Mouse (Mus musculus) embryo, embryonic 10.5 days (tissue): ENCODE measurements around the gene Camta1.

Source experiments
- DNase-seq: peaks from one replicate; pipeline ENCODE4 v3.0.0-alpha.2; 2015; ENCODE audit warnings: low spot score

Gene Camta1

GRCm38 (mm10) chr4:151516998-151517799 lies 344.5 kb downstream of the Camta1 start:
- no peak for DNase-seq

DNA sequence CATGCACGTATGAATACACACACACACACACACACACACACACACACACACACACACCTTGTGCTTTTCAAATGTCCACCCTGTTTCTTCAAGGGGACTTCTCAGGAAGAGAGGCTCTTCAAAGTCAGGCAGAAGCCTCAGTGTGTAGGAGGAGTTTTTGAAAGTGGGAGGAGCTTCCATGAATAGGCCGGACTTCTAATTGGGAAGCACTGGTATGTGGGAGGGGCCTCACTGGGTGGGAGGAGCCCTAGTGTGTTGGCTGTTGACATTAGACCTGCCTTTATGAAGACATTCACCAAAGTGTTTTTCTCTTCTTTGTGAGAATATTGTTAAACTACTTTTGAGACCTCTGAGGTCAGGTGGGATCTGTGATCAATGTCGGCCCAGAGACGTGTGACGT lies 346.4 kb downstream of the Camta1 start:
- no peak for DNase-seq

DNA sequence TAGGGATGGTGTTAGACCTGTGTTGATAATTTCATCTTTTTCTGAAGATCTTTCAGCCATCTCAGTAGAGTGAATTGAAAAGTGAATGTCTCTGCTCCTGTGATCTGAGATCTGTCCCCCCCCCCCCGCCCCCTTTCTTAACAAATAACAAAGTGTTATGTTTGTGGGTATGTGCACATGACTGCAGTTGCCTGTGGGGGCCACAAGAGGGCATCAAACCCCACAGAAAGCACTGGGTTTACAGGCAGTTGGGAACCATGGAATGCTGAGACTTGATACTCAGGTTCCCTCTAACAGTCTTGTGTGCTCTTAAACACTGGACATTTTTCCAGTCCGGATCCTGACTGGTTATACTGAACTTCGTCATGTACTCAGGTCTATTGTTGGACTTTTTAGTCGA lies 350.6 kb downstream of the Camta1 start:
- DNase-seq: no peak

DNA sequence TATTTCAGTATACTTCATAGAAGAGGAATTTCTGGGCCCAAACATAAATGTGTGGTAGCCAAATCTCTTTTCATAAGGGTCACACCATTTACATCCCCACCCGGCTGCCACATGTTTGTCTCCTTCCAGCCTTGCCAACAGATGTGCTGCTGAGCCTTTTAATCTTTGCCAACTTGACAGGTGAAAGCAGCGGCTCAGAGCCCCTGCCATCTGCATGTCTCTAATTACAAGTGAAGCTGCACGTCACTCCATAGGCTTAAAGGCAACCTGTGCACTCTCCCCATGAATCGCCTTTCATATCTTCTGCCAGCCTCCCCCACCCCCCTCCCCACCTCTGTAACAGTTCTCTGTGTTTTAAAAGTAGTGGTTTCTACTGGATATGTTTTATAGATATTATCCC lies 351.3 kb downstream of the Camta1 start:
- peak; percentile 26 for DNase-seq

- DNase-seq: no peak
Observed at GRCm38 (mm10) chr4:151506701-151507100, 355.0 kb downstream of the Camta1 start.

DNA sequence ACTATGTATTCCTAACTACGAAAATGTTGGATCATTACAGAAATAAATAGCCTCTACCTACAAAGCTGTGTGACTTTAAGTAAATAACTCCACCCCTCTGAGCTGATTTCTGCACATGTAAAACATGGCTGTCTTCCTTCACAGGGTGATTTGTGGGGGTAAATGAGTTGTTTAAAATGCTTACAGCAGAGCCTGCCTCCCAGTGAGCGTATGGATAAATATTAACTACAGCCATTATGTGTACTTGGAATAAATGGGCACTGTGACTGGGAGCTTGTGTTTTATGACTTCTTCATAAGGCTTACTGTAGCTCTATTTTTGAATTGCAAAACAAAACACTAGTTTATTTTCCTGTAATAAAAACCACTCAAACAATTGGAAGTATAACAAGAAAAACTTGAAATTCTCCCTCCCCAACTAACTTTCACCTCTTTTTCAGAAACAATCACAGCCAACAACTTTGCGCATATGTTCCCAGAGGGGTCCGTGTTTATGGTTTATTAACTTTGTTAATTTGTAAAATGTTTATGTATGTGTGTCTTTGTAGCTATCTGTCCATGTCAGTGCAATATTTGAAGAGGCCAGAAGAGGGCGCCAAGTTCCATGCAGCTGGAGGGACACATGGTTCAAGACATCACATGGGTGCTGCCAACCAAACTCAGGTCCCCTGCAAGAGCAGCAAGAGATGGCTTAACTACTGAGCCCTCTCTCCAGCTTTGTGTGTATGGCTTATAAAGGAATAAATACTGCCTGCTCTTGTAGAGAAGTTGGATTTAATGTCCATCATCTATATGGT lies 363.0 kb downstream of the Camta1 start:
- DNase-seq: no peak

- no peak for DNase-seq
Observed at GRCm38 (mm10) chr4:151496581-151496980, 365.1 kb downstream of the Camta1 start.

DNA sequence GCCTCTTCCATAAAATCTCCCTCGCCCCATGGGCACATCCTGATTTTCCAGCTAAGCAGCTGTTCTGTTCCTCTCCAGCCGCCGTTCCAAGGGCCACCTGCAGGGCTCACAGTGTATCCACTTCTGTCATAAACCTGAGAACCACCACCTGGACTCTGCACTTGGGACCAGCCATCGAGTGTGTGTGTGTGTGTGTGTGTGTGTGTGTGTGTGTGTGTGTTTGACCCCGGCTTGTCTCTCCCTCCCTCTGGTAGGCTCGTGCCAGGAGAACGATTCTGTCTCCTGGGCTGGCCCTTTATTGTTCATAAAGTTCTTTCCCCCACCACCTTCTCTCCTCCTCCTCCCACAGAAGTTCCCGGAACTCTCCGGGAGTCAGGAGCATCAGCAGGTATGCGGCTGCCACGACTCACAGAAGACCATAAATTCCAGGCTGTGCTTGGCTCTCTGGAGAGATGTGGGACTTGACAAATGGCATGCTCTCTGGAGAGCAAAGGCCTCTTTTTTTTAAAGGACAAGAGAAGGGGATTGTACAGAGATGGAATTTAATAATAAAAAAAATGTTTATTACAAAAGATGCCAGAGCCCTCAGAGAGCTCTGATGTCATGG lies 366.3 kb downstream of the Camta1 start:
- no peak for DNase-seq

- DNase-seq: no peak
Observed at GRCm38 (mm10) chr4:151492786-151493185, 368.9 kb downstream of the Camta1 start.

DNA sequence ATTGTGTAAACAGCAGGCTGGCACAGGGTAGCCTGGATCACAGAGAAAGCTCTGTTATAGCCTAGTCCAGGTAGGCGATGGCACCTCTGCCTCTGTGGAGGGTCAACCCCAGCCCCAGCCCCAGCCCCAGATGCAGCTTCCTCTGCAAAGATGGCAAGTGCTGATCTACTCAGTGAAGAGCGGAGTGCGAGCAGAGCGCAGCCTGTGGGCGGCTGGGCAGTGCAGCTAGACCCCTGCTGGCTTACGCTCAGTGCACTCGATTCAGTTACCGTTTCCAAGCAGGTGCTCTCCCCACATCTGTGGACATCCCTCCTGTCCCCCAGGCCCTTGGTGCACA lies 377.7 kb downstream of the Camta1 start:
- DNase-seq: no peak

GRCm38 (mm10) chr4:151483299-151483976 lies 378.2 kb downstream of the Camta1 start:
- peak; percentile 81 for DNase-seq

DNA sequence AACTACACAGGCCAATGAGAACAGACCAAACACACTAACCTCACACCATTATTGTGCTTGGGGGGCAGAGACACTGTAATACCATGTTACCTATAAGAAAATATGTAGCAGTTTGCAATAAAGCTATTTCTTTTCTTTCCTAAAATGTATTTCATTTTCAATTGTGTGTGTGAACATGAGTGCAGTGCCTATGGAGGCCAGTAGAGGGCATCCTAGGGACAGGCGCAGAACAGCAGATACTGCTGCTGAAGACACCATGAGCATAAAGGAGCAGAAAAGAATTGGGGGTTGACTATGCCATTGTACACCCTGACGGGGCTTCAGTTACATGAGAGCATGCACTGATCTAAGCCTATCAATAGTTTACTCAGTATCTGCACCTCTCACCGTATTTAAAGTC lies 380.7 kb downstream of the Camta1 start:
- DNase-seq: no peak

- no peak for DNase-seq
Observed at GRCm38 (mm10) chr4:151477950-151478349, 383.7 kb downstream of the Camta1 start.

DNA sequence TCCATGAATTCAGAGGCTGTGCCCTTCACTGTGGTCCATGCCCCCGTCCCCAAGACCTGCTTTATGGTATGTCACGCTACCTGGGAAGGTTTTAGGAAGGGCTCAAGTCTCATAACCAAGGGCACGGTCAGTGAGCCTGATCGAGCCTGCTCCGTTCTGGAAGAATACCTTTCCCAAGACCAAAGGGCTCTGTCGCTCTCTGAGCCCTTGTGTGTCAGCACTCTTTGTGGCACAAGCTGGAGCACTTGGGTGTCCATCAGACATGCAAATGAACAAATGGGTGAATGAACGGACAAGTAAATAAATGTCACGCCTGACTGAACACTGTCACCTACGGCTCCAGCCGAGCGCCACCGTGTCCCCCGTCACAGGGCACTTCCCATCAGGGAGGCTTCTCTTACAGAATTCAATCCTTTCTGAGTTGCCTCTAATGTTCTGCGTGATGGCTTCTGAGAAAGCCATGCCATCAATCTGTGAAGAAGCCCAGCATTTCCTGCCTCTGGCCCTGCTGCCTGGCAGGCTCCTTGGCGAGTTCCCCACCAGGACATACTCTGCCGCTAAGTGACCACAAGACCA lies 386.7 kb downstream of the Camta1 start:
- no peak for DNase-seq

- no peak for DNase-seq
Observed at GRCm38 (mm10) chr4:151471886-151472285, 389.8 kb downstream of the Camta1 start.

GRCm38 (mm10) chr4:151468381-151468780 lies 393.3 kb downstream of the Camta1 start:
- DNase-seq: no peak

DNA sequence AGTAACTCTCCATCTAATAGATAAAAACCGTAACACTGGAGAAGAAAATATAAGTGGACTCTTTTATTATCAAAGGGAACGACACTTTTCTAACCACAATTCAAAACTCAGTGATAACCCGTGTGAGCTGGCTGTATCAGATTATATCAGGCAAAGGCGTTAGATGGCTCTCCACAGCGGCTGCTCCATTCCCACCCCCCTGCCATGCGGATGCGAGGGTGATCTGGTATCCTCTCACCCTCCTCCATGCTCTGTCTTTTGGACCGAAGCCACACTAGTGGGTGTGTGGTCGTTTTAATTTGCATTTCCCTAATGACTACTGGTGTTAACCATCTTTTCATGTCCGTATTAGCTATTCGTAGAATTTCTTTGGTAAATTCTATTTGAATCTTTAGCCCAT lies 403.0 kb downstream of the Camta1 start:
- DNase-seq: no peak

DNA sequence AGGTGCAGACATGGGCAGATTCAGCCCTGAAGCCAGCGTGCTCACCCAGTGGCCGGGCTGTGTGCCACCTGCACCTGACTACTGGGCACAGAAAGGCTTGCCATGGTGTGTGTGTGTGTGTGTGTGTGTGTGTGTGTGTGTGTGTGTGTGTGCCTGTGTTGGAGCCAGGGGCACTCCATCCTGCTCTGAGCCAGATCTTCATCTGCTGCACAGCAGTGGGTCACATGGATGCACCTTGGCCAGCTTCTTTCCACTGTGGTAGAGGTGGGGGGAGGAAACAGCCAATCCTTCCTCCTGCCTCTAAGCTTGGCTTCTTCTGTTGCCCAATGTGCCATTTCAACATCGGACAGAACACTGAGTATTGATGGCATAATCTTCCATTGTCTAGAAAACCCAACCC lies 407.1 kb downstream of the Camta1 start:
- no peak for DNase-seq

- no peak for DNase-seq
Observed at GRCm38 (mm10) chr4:151454065-151454464, 407.6 kb downstream of the Camta1 start.

DNA sequence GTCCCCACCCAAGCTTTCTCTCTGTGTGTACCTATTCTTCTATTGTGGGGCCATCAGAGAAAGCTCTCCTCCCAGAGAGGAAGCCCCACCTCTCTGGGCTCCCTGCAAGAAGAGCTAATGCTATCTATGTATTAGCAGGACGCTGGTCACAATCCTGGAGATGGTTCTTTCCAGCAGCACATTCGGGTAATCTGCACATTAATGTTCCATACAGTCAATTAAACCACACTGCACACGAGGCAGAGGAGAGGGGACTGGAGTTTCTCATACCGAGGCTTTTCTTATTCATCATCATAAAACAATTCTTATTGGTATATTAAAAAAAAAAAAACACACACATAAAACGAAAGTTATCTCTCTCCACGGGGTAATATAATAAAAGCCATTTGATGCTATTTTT lies 409.8 kb downstream of the Camta1 start:
- no peak for DNase-seq

DNA sequence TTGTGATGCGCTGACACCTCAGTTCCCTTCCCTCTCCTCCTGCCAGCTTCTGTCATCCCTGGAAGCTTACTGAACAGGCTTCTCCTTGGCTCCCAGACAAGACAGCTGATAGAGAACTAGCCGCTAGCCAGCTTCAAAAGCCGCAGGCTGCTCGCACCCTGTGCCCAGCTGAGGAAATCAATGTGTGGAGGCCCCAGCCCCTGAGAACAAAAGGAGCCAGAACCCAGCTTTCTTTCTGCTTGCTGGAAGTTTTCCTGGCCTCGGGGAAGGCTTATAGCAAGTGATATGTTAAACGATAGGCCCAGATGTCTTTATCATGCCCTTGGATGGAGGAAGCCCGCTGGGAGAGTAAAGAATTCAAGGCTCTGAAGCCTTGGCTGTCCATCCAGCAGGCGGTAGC lies 411.7 kb downstream of the Camta1 start:
- DNase-seq: peak; percentile 25

DNA sequence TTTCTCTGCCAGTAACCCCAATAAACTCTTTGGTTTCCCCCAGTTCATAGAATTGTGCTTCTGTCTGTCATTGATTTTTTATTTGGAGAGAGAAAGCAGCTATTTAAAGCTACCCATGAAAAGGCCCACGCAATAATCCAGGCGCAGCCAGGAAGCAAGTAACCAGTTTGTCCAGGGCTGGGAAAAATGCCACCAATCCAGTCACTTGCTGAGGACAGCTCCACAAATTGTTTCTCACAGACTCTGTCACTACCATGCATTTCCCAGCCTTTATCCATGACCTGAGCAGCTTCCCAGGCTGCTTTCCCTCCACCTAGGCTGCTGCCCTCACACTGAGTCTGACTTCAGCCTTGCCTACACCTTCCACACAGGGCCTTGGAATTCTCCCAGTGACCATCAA lies 413.3 kb downstream of the Camta1 start:
- DNase-seq: no peak
